Mouse (Mus musculus): ENCODE results near the gene Qsox2.

DNA sequence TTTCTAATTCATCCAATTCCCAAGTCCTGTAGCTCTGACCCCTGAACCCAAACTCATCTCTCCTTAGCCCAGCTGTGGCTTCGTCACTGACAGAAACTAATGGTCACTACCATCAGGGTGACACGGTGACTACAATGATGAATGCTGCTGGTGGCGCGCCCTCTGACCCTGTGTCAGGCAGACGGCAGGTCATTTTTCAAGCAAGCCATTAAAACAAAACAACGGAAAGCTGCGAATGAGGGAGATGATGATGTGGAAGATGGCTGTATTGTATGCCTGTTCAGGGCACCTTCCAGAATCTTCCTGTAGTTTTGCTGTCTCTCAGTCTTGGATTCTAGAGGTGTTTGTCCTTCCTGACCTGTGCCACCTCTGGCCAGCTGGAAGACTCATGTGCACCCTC is 49.1 kb upstream of the Qsox2 start:
- TF ChIP-seq CTCF (conservative IDR thresholded peaks at IDR 0.05; ENCODE audit: low read length) (no peak), NANOG (IDR thresholded peaks at IDR 0.05; ENCODE audit: borderline replicate concordance, low read length) (no peak), POU5F1 (IDR thresholded peaks at IDR 0.05; ENCODE audit: borderline replicate concordance, low read length) (no peak)

All from E14TG2a.4 (cell line).